8 mouse cellular contexts compared by ENCODE assay signal in the genomic region with DNA sequence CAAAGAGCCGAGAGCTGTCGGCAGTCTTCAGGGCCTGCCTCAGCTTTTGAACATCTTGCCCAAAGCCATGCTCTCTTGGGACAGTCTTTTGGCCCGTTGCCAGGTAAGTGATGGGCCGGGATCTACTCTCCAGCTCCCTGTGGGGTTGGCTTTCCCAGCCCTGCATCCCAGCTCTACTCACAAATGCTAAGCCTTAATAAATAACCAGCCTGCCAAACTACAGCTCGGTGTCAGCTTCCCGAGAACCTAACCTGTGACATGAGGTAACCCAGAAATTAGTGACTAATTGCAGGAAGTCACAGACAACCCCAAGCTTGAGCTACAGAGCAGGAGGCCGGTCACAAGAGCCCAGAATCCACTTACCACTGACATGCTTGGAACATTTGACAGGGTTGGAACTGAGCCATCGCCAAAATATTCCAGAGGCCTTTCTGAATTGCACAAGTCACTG.
DNase-seq lines count a peak whose midpoint lies in the region; ATAC-seq lines count a peak whose summit lies in the region.

No protein-coding gene starts in this region.

- peak; percentile 49 to 84 for DNase-seq in adrenal gland, adult (ENCODE audit: inconsistent age in 2 of 2, low spot score in 1 of 2)
- DNase-seq in adrenal gland, postnatal 4 days (ENCODE audit: low spot score in 2 of 2) = no peak
- DNase-seq in urinary bladder, adult 2 months (ENCODE audit: low spot score) = peak; percentile 23
- no peak for DNase-seq in urinary bladder, postnatal 10 days (ENCODE audit: low spot score)
- peak; percentile 61 for DNase-seq in heart, postnatal 4 days
- DNase-seq in lung, postnatal 25 days (ENCODE audit: low spot score) = peak; percentile 58
- DNase-seq in embryo, embryonic 10.5 days (ENCODE audit: low spot score) = no peak

- ATAC-seq in megakaryocyte, adult 5-6 weeks (ENCODE audit: poor library complexity, severe bottlenecking) = no peak

Comparison
In these comparisons a context has a peak if more than half of its experiments do, and no peak if none do; other contexts are left out.
1. DNase-seq: peak in adrenal gland, adult (2 of 2), urinary bladder, adult 2 months (single experiment), heart, postnatal 4 days (single experiment) and lung, postnatal 25 days (single experiment); none in adrenal gland, postnatal 4 days (0 of 2), urinary bladder, postnatal 10 days (single experiment) and embryo, embryonic 10.5 days (single experiment).